Mouse (Mus musculus): ENCODE results near the gene Arhgef15. TPM values are rescaled to one million over a fixed set of nuclear protein-coding genes. Genes with fewer than 3 reads are reported as not detected.
"Not testable (repeated sequence)": the region's sequence is repeated elsewhere in the genome, so short reads cannot be mapped to it uniquely, and the experiment has no call there.

Gene Arhgef15
- 1.0 and 1.1 TPM in 2 replicates for polyA plus RNA-seq (2015; fragmentation: Nextera tagmentation; extraction: Ambion mirVana)

- DNase-seq (ENCODE audit: low spot score), result no peak
Observed at GRCm38 (mm10) chr11:68957308-68957707, at the start of gene Arhgef15. Arhgef15 (minus strand) TSS chr11:68957480.

GRCm38 (mm10) chr11:69006575-69006974, 49.3 kb upstream of the Arhgef15 start:
- DNase-seq (ENCODE audit: low spot score), result not testable (repeated sequence)

- no peak for DNase-seq (ENCODE audit: low spot score)
Observed at GRCm38 (mm10) chr11:69005193-69005592, 47.9 kb upstream of the Arhgef15 start.

- DNase-seq (ENCODE audit: low spot score), result no peak
Observed at GRCm38 (mm10) chr11:69003592-69003991, 46.3 kb upstream of the Arhgef15 start.

GRCm38 (mm10) chr11:69002782-69003181, 45.5 kb upstream of the Arhgef15 start:
- DNase-seq (ENCODE audit: low spot score), result not testable (repeated sequence)

- DNase-seq (ENCODE audit: low spot score), result no peak
Observed at GRCm38 (mm10) chr11:68997080-68997479, 39.8 kb upstream of the Arhgef15 start.

GRCm38 (mm10) chr11:68994377-68994776, 37.1 kb upstream of the Arhgef15 start:
- no peak for DNase-seq (ENCODE audit: low spot score)

- no peak for DNase-seq (ENCODE audit: low spot score)
Observed at GRCm38 (mm10) chr11:68993122-68993521, 35.8 kb upstream of the Arhgef15 start.

- DNase-seq (ENCODE audit: low spot score), result no peak
Observed at GRCm38 (mm10) chr11:68988341-68988740, 31.1 kb upstream of the Arhgef15 start.

- no peak for DNase-seq (ENCODE audit: low spot score)
Observed at GRCm38 (mm10) chr11:68987365-68987882, 30.1 kb upstream of the Arhgef15 start.

- DNase-seq (ENCODE audit: low spot score), result peak; percentile 79
Observed at GRCm38 (mm10) chr11:68982639-68983369, 25.5 kb upstream of the Arhgef15 start.

GRCm38 (mm10) chr11:68980919-68981318, 23.6 kb upstream of the Arhgef15 start:
- no peak for DNase-seq (ENCODE audit: low spot score)

- DNase-seq (ENCODE audit: low spot score), result no peak
Observed at GRCm38 (mm10) chr11:68979320-68979733, 22.0 kb upstream of the Arhgef15 start.

GRCm38 (mm10) chr11:68975601-68976000, 18.3 kb upstream of the Arhgef15 start:
- DNase-seq (ENCODE audit: low spot score), result no peak

- no peak for DNase-seq (ENCODE audit: low spot score)
Observed at GRCm38 (mm10) chr11:68975085-68975484, 17.8 kb upstream of the Arhgef15 start, which contains the start of gene Rangrf. Rangrf (minus strand) TSS chr11:68975185.

- DNase-seq (ENCODE audit: low spot score), result no peak
Observed at GRCm38 (mm10) chr11:68974059-68974450, 16.8 kb upstream of the Arhgef15 start.

- DNase-seq (ENCODE audit: low spot score), result peak; percentile 73
Observed at GRCm38 (mm10) chr11:68973250-68974058, 16.2 kb upstream of the Arhgef15 start.

GRCm38 (mm10) chr11:68970232-68970631, 13.0 kb upstream of the Arhgef15 start:
- DNase-seq (ENCODE audit: low spot score), result no peak

- DNase-seq (ENCODE audit: low spot score), result no peak
Observed at GRCm38 (mm10) chr11:68968752-68969151, 11.5 kb upstream of the Arhgef15 start.

- DNase-seq (ENCODE audit: low spot score), result peak; percentile 91
Observed at GRCm38 (mm10) chr11:68967337-68968282, 10.3 kb upstream of the Arhgef15 start, which contains the start of gene Slc25a35. Slc25a35 (plus strand) TSS chr11:68968131.

- DNase-seq (ENCODE audit: low spot score), result no peak
Observed at GRCm38 (mm10) chr11:68966554-68966953, 9.3 kb upstream of the Arhgef15 start.

Data from thymus, postnatal 0 days (tissue).